Mouse (Mus musculus) intestine, embryonic 16.5 days (tissue): Measurements from ENCODE around the gene Gm20388. TPM values are rescaled to one million over a fixed set of nuclear protein-coding genes. Genes with fewer than 3 reads are reported as not detected.
A peak's percentile ranks its signal among the peaks of the same experiment; 100 is the strongest.
"Not testable (repeated sequence)": the region's sequence is repeated elsewhere in the genome, so short reads cannot be mapped to it uniquely, and the experiment has no call there.

Experiments
- ATAC-seq: fragments of 200-750 bp; cut with Nextera tagmentation; 2 replicates; pipeline ENCODE4 v1.8.0; 2017; ENCODE audit warnings: moderate TSS enrichment, moderate library complexity
- H3K27ac ChIP-seq: fragments of 300-500 bp; sonication (generic); 2 replicates; pipeline ENCODE4 v1.5.1; 2014; ENCODE audit warnings: mild to moderate bottlenecking, low read length
- H3K27me3 ChIP-seq: fragments of 300-500 bp; sonication (generic); replicated peaks from 2 replicates; pipeline ENCODE4 v1.6.1; 2014; ENCODE audit warnings: low read length, control low read depth, mixed read lengths; ENCODE audit not compliant: control insufficient read depth, insufficient read depth
- H3K36me3 ChIP-seq: fragments of 300-500 bp; sonication (generic); 2 replicates; pipeline ENCODE4 v1.6.1; 2014; ENCODE audit warnings: low read length, control low read depth; ENCODE audit not compliant: control insufficient read depth, insufficient read depth
- H3K4me1 ChIP-seq: fragments of 300-500 bp; sonication (generic); 2 replicates; pipeline ENCODE4 v1.6.1; 2014; ENCODE audit warnings: low read length, control low read depth, mixed read lengths; ENCODE audit not compliant: control insufficient read depth, insufficient read depth
- H3K4me2 ChIP-seq: fragments of 300-500 bp; sonication (generic); 2 replicates; pipeline ENCODE4 v1.6.1; 2014; ENCODE audit warnings: low read depth, low read length, control low read depth
- H3K4me3 ChIP-seq: fragments of 300-500 bp; sonication (generic); 2 replicates; pipeline ENCODE4 v1.5.1; 2014; ENCODE audit warnings: mild to moderate bottlenecking, low read length
- H3K9ac ChIP-seq: fragments of 300-500 bp; sonication (generic); 2 replicates; pipeline ENCODE4 v1.6.1; 2014; ENCODE audit warnings: low read depth, low read length
- H3K9me3 ChIP-seq: fragments of 300-500 bp; sonication (generic); 2 replicates; pipeline ENCODE4 v1.6.1; 2016; ENCODE audit warnings: low read length, control low read depth; ENCODE audit not compliant: control insufficient read depth
- WGBS: fragments of 180-500 bp; shearing (Covaris S2); extraction: QIAGEN DNeasy Blood & Tissue Kit; methylation state at CpG from one replicate; pipeline ENCODE4 v1.1.7; 2014; 5-methylcytosine and 5-hydroxymethylcytosine counted together
- polyA plus RNA-seq: library from polyadenylated mRNA; unstranded; fragments of >200 nt; fragmentation: Nextera tagmentation; extraction: Ambion mirVana; gene quantifications from 2 replicates; pipeline ENCODE4 v1.2.1, GENCODE M21; 2015

Gene Gm20388
- polyA plus RNA-seq, 1 experiment from 2014 or later = 5.8 TPM

DNA sequence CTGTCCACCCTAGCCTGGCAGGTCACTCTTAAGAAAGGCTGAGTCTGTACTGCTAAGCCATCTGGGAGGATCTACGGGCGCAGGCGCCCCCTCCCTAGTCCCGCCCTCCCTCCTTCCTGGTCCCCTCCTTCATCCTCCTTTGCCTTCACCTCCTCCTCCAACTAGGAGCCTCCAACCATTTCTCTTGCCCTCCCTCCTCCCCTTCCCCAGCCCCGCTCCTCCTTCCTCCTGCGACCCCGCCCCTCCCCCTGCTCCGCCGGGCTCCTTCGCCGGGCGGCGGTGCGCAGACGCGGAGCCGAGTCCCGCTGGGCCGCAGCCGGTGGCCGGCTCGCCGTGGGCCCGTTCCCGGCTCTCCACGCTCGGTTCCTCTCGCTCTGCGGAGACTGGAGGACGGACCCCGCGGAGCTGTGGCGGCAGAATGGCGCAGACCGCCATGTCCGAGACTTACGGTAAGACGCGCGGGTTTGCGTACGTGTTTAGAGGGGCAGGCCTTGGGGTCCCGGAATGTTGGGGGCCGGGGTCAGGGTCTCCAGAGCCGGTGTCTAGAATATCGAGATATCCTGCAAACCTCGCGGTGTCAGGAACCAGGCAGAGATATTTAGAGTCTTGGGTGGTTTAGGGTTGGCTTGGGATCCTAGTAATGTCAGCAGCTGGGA lies 3895.2 kb downstream of the Gm20388 start, which contains the start of gene Rab4a:
Rab4a (plus strand) TSS at position 268 of the 656 bp plus-strand sequence.
- Histone ChIP-seq H3K27me3 (no peaks in the 10 kb centered on the region), H3K4me2 (peak within 1 kb of the TSS; percentile 79), H3K4me3 (peak within 1 kb of the TSS; percentile 82), H3K36me3 (no peaks in the 10 kb centered on the region), H3K9me3 (no peaks in the 10 kb centered on the region; the same call in 1 of the 2 replicates), H3K4me1 (peaks cover 29% of the 10 kb centered on the region), H3K9ac (peak within 1 kb of the TSS; percentile 93), H3K27ac (peak within 1 kb of the TSS; percentile 88)
- WGBS = under 1% methylated on average over 47 of the region's 48 CpGs
- ATAC-seq = peak; percentile 94

DNA sequence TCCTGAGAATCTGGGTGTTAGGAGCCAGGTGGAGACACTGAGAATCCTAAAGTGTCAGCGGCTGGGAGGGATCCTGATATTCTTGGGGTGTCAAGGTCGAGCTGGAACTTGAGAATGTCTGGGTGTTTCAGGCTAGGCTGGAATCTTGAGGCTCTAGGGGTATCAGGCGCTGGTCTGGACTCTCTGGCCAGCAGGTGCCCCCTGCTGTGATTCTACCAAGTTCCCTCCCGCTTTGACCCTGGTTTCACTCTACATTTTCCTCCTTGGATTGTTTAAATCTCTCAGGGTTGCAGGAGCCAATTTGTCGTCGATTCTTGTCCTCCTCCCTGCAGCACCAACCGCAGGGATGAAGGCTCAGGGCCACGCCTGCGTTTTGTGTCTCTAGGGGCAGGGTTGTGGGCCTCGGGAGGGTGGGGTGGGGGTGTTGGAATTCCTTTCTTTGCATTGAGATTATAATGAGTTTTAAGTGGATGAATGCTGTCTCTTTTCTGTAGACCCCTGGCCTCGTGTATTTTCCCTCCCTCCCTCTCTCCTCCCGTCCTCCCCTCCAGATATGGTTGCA lies 3895.8 kb downstream of the Gm20388 start:
- Histone ChIP-seq H3K27me3 (no peaks in the 10 kb centered on the region), H3K4me3 (peak overlapping the region; percentile 82), H3K9me3 (no peaks in the 10 kb centered on the region), H3K4me1 (peaks cover 29% of the 10 kb centered on the region), H3K9ac (peak overlapping the region; percentile 93), H3K27ac (peak overlapping the region; percentile 83), H3K36me3 (no peaks in the 10 kb centered on the region), H3K4me2 (peak overlapping the region; percentile 79)
- ATAC-seq = no peak
- 4% methylated on average over 12 of the region's 12 CpGs for WGBS

DNA sequence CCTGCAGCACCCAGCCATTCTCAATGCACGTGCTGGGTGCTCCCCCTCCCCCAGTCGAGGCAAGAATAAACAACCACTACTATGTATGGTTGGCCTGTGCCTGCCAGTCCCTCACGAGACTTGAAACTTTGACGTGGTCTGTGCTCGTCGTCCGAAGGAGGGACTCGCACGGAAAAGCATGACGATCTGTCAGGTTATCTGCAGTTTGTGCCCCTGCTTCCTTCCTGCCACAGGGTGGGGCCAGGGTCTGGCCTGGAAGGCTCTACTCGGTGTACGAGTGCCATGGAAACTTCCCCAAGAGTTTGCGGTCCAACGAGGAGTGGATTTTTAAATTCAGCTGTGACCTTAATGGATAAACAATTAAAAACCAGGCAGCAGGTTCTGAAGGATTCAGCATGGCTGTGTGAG lies 3896.4 kb downstream of the Gm20388 start:
- peak overlapping the region; percentile 82 for H3K4me3 ChIP-seq
- peak overlapping the region; percentile 46; the same call in 1 of the 2 replicates for H3K27ac ChIP-seq
- peak overlapping the region; percentile 93 for H3K9ac ChIP-seq
- H3K4me2 ChIP-seq = peak overlapping the region; percentile 79
- H3K9me3 ChIP-seq = no peaks in the 10 kb centered on the region
- 4% methylated on average over 14 of the region's 14 CpGs for WGBS
- no peaks in the 10 kb centered on the region for H3K27me3 ChIP-seq
- H3K4me1 ChIP-seq = peaks cover 29% of the 10 kb centered on the region
- no peaks in the 10 kb centered on the region for H3K36me3 ChIP-seq
- ATAC-seq = peak; percentile 30

DNA sequence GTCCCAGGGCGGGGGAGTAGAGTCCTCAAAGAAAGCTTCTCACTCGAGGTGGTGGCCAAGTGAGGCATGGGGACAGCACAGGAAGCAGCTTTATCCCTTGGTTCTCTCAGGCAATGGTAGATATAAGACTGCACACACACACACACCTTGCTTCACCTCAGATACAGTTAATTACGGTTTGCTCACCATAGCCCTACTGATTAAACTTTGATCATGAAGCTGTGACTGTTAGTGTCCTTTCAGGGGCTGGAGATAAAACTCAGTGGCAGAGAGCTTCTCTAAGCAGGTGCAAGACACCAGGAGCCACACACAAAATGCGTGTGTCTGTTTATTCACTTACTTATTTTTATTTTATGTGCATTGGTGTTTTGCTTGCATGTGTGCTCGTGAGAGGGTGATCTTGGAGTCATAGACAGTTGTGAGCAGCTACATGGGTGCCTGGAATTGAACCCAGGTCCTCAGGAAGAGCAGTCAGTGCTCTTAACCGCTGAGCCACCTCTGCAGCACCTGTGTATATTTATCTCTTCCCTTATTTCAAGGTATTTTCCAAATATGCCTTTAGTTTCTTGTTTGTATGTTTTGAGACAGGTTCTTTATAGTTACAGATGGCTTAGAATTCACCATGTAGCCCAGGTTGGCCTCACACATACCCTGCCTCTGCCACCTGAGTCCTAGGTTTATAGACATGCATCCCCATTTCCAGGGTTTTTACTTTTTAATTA lies 3897.4 kb downstream of the Gm20388 start:
- H3K4me1 ChIP-seq = peaks cover 38% of the 10 kb centered on the region
- 69% methylated on average over 6 of the region's 6 CpGs for WGBS
- H3K9ac ChIP-seq = peak overlapping the region; percentile 93
- peak overlapping the region; percentile 7 for H3K27ac ChIP-seq
- no peak for ATAC-seq
- H3K4me3 ChIP-seq = no peak overlapping the region
- H3K9me3 ChIP-seq = no peaks in the 10 kb centered on the region
- no peaks in the 10 kb centered on the region for H3K27me3 ChIP-seq
- peak overlapping the region; percentile 79 for H3K4me2 ChIP-seq
- no peaks in the 10 kb centered on the region for H3K36me3 ChIP-seq

DNA sequence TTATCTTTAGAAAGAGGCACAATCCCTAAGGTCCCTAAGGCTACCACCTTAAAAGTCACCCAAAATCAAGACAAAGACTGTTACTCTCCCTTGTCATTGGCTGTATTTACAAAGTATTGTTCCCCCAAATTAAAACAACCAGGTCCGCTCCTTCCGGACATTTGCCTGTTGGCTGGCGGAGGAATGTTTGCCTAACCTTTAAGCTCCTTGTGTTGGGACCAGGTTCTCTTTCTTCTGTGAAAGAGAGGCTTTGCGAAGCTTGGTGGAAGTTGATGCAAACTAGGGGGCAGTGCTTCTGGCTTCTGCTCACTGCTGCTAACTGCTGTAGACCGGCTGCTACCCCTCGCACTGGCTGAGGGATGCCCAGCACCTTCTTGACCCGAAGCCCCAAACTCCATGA lies 3898.0 kb downstream of the Gm20388 start:
- ATAC-seq = no peak
- H3K9ac ChIP-seq = no peak overlapping the region
- H3K4me3 ChIP-seq = no peak overlapping the region
- H3K9me3 ChIP-seq = no peaks in the 10 kb centered on the region
- H3K27ac ChIP-seq = no peak overlapping the region
- no peaks in the 10 kb centered on the region for H3K27me3 ChIP-seq
- H3K4me1 ChIP-seq = peaks cover 42% of the 10 kb centered on the region
- H3K4me2 ChIP-seq = no peak overlapping the region
- no peaks in the 10 kb centered on the region for H3K36me3 ChIP-seq
- 74% methylated on average over 7 of the region's 7 CpGs for WGBS

DNA sequence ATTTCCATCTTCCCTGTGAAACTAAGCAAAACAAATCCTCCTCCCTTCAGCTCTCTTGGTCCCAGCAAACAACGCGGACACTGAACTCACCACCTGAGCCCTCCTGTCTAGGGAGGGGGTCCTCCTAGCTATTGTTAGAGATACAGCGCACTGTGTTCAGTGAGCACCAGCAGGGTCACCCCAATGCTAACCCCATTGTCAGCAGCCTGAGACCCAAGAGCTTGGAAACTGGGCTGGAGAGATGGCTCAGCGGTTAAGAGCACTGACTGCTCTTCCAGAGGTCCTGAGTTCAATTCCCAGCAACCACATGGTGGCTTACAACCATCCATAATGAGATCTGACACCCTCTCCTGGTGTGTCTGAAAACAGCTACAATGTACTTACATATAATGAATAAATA lies 3898.7 kb downstream of the Gm20388 start:
- H3K27ac ChIP-seq, H3K36me3 ChIP-seq, H3K9me3 ChIP-seq, H3K27me3 ChIP-seq, H3K9ac ChIP-seq, ATAC-seq, H3K4me2 ChIP-seq, H3K4me3 ChIP-seq: not testable (repeated sequence)
- 88% methylated on average over 4 of the region's 4 CpGs for WGBS
- peaks cover 45% of the 10 kb centered on the region for H3K4me1 ChIP-seq

DNA sequence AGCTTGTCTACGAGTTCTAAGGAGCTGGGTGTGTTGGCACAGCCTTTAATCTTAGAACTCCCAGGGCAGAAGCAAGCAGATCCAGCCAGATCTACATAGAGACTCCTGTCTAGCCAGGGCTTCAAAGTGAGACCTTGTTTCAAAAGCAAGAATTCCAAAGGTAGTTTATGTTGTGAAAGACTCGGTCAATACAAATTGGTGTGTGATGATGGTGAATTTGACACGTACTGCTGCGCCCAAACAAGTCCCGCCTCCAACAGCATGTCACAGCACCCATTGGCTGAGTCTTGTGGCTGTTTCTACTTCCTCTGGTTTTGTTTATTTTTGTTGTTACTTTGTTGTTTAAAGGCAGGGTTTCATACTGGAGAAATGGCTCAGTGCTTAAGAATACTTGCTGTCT lies 3901.6 kb downstream of the Gm20388 start:
- Histone ChIP-seq H3K9ac (no peak overlapping the region), H3K27me3 (no peaks in the 10 kb centered on the region), H3K9me3 (no peaks in the 10 kb centered on the region), H3K4me1 (peaks cover 48% of the 10 kb centered on the region), H3K27ac (no peak overlapping the region), H3K4me2 (no peak overlapping the region), H3K36me3 (no peaks in the 10 kb centered on the region; the same call in 1 of the 2 replicates), H3K4me3 (no peak overlapping the region)
- 86% methylated on average over 5 of the region's 5 CpGs for WGBS
- ATAC-seq = no peak

DNA sequence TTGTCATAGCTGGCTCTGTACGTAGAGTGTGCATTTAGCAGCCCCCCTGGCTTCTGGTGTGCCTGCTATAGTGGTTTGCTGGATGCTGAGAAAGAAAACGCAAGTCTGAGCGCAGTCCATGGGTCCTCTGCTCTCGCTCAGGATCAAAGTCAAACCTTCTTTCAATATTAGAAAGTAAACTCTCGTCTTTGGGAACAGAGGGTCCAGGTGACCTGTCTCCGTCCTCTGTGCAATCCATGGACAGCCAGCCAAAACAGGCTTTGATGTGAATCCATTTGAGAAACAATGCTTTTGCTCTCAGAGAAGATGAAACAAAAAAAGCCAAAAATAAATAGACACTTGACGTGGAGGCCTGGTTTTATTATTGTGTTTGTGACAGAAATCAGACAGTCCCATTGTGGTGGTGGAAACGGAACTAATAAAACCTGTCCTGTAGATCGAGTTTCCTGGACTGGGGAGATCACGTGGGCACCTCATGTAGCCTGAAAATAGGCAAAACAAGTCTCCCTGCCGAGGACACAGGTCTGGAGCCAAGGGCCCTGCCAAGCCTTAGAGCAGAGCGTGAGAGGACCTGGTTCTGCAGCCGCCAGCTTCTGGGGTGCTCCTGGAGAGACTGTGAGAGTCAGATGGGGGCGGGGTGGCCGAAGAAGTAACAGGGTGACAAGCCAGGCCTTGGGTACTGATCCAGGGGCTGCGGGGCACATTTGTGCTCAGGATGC lies 3902.7 kb downstream of the Gm20388 start:
- H3K36me3 ChIP-seq = peaks cover 5% of the 10 kb centered on the region; the same call in 1 of the 2 replicates
- H3K4me3 ChIP-seq = peak overlapping the region; percentile 11; the same call in 1 of the 2 replicates
- H3K4me1 ChIP-seq = peaks cover 37% of the 10 kb centered on the region
- ATAC-seq = peak; percentile 70
- WGBS = 61% methylated on average over 16 of the region's 16 CpGs
- peak overlapping the region; percentile 44; the same call in 1 of the 2 replicates for H3K9ac ChIP-seq
- H3K9me3 ChIP-seq = no peaks in the 10 kb centered on the region
- peak overlapping the region; percentile 96 for H3K27ac ChIP-seq
- H3K4me2 ChIP-seq = peak overlapping the region; percentile 37
- no peaks in the 10 kb centered on the region for H3K27me3 ChIP-seq

DNA sequence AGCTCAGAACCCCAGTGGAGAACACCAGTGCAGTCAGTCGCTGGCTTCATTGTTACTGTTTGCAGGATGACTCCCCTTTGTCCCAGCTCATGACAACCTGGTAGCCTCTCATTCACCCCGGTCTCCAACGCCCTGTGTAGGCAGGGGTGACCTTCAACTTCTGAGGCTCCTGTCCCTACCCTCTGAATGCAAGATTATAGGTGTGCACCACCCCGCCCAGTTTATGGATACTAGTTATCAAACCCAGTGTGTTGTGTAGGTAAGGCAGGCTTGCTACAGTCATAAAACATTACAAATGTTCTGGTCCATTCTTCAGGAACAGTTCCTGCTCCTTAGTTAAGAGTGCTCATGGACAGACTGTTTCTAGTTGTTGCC lies 3903.2 kb downstream of the Gm20388 start:
- Histone ChIP-seq H3K9ac (peak overlapping the region; percentile 44; the same call in 1 of the 2 replicates), H3K27ac (peak overlapping the region; percentile 96), H3K27me3 (no peaks in the 10 kb centered on the region), H3K4me1 (peaks cover 37% of the 10 kb centered on the region), H3K9me3 (no peaks in the 10 kb centered on the region), H3K4me2 (peak overlapping the region; percentile 37), H3K36me3 (peaks cover 5% of the 10 kb centered on the region; the same call in 1 of the 2 replicates), H3K4me3 (no peak overlapping the region)
- ATAC-seq = peak; percentile 92
- WGBS = 63% methylated on average over 4 of the region's 4 CpGs
